Mouse (Mus musculus) forebrain, embryonic 10.5 days (tissue): ENCODE measurements around the gene Zfyve19. TPM values are rescaled to one million over a fixed set of nuclear protein-coding genes. Genes with fewer than 3 reads are reported as not detected.
A peak's percentile ranks its signal among the peaks of the same experiment; 100 is the strongest.

Experiments used
- DNase-seq: peaks from one replicate; pipeline ENCODE4 v3.0.0-alpha.2; 2017; ENCODE audit warnings: low spot score; ENCODE audit errors: extremely low spot score
- H3K27ac ChIP-seq: fragments of 300-500 bp; sonication (generic); 2 replicates; pipeline ENCODE4 v1.5.1; 2016; ENCODE audit warnings: mild to moderate bottlenecking
- H3K27me3 ChIP-seq: fragments of 300-500 bp; sonication (generic); 2 replicates; pipeline ENCODE4 v1.6.1; 2016; ENCODE audit warnings: mild to moderate bottlenecking; ENCODE audit not compliant: poor library complexity, severe bottlenecking
- H3K36me3 ChIP-seq: fragments of 300-500 bp; sonication (generic); replicated peaks from 2 replicates; pipeline ENCODE4 v1.6.1; 2016; ENCODE audit warnings: mild to moderate bottlenecking, moderate library complexity
- H3K4me1 ChIP-seq: fragments of 300-500 bp; sonication (generic); 2 replicates; pipeline ENCODE4 v1.6.1; 2016
- H3K4me3 ChIP-seq: fragments of 300-500 bp; sonication (generic); 2 replicates; pipeline ENCODE4 v1.5.1; 2016; ENCODE audit warnings: mild to moderate bottlenecking, moderate library complexity
- H3K9me3 ChIP-seq: fragments of 300-500 bp; sonication (generic); 2 replicates; pipeline ENCODE4 v1.6.1; 2016; ENCODE audit warnings: mild to moderate bottlenecking, moderate library complexity
- WGBS: fragments of 180-500 bp; shearing (Covaris S2); methylation state at CpG from one replicate; pipeline ENCODE4 v1.1.7; 2016; 5-methylcytosine and 5-hydroxymethylcytosine counted together
- polyA plus RNA-seq: library from polyadenylated mRNA; unstranded; fragments of >200 nt; fragmentation: Nextera tagmentation; extraction: Ambion mirVana; gene quantifications from 2 replicates; pipeline ENCODE4 v1.2.1, GENCODE M21; 2016

The Zfyve19 gene
- polyA plus RNA-seq, 1 experiment from 2014 or later: 53.9 TPM

DNA sequence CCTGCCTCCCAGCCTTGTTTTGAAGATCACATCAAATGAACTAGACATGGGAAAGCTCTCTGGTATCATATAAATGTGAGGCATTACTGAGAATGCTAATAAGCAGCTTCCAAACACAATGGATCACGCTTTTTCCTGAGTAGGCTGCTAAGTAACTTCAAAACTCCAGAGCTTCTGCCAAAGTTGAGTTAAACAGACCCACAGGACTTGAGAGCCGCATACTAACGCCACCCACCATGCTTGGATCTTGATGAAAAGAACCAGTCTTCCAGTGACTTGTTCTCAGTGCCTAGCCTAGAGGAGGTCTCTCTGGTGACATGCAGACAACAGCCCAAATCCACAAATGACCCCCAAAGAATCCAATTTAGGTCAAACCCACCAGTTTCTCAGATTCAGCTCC is 9.5 kb upstream of the Zfyve19 start:
- Histone ChIP-seq H3K4me1 (peaks cover 33% of the 10 kb centered on the region), H3K36me3 (no peaks in the 10 kb centered on the region)
- no peak for DNase-seq

GRCm38 (mm10) chr2:119202914-119203453 is 5.4 kb upstream of the Zfyve19 start:
- Histone ChIP-seq H3K4me3 (no peak overlapping the region), H3K9me3 (no peaks in the 10 kb centered on the region), H3K4me1 (peaks cover 34% of the 10 kb centered on the region), H3K27ac (no peak overlapping the region), H3K36me3 (no peaks in the 10 kb centered on the region), H3K27me3 (no peaks in the 10 kb centered on the region)
- no peak for DNase-seq
- WGBS: 90% methylated on average over 5 of the region's 5 CpGs

More for the DNA sequence above, 9.5 kb upstream of the Zfyve19 start:
- no peak overlapping the region for H3K4me3 ChIP-seq
- no peak overlapping the region for H3K27ac ChIP-seq
- WGBS: 59% methylated on average over 3 of the region's 3 CpGs
- H3K27me3 ChIP-seq: no peaks in the 10 kb centered on the region
- no peaks in the 10 kb centered on the region for H3K9me3 ChIP-seq

DNA sequence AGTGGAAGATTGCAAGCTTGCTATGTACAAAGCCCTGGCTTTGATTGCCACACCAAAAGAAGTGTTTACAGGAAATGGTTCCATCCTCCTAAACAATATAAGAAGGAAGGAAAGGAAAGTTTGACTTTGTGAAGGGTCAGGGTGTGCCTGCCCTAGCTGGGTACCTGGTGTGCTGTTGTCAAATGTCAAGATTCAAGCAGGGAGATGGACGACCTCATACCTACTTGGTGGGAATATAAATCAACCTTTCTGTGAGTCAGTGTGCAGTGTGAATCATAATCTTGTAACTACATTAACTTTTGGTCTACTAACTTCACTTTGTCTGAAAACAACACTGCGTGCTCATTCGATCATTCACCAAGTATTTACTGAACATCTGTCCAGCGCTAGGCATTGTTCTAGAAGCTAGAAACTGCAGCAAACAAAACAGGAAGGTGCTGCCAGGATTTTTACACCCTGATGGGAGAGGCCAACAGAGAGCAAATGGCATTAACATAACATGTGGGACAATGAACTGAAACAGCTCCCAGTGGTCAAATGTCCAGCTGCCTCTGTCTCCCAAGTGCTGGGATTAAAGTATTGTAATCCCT is 4.5 kb upstream of the Zfyve19 start:
- no peaks in the 10 kb centered on the region for H3K36me3 ChIP-seq
- WGBS: 84% methylated on average over 4 of the region's 4 CpGs
- no peaks in the 10 kb centered on the region for H3K9me3 ChIP-seq
- DNase-seq: no peak
- no peak overlapping the region for H3K27ac ChIP-seq
- no peak overlapping the region for H3K4me3 ChIP-seq
- no peaks in the 10 kb centered on the region for H3K27me3 ChIP-seq
- peaks cover 30% of the 10 kb centered on the region for H3K4me1 ChIP-seq

DNA sequence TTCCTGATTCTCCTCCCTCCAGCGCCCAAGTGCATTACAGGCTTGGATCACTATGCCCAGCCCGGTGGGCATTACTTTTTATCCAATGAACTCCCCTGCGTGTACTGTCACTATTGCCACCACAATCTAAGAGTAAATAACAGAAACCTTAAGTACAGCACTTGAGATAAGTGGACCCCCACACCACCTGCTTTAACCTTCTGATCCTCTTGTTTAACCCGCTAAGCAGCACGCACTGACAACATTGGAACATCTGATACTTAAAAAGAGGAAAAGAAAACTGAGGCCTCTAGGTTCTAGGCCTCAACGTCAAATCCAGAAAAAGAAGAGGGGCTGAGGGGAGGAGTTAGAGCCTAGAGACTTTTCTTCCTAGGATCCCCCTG is 465 bp upstream of the Zfyve19 start:
- no peak for DNase-seq
- 20% methylated on average over 6 of the region's 6 CpGs for WGBS
- Histone ChIP-seq H3K27ac (peak overlapping the region; percentile 93), H3K27me3 (no peaks in the 10 kb centered on the region), H3K9me3 (no peaks in the 10 kb centered on the region), H3K4me3 (peak overlapping the region; percentile 79), H3K4me1 (peaks cover 41% of the 10 kb centered on the region), H3K36me3 (peaks cover 27% of the 10 kb centered on the region)

- peak overlapping the region; percentile 79 for H3K4me3 ChIP-seq
- H3K9me3 ChIP-seq: no peaks in the 10 kb centered on the region
- H3K4me1 ChIP-seq: peaks cover 30% of the 10 kb centered on the region
- WGBS: 4% methylated on average over 13 of the region's 13 CpGs
- no peak for DNase-seq
- H3K36me3 ChIP-seq: peaks cover 39% of the 10 kb centered on the region
- H3K27me3 ChIP-seq: no peaks in the 10 kb centered on the region
- peak overlapping the region; percentile 93 for H3K27ac ChIP-seq
Measured at GRCm38 (mm10) chr2:119209176-119209507, 725 bp downstream of the Zfyve19 start.

- no peaks in the 10 kb centered on the region for H3K4me1 ChIP-seq
- no peak within 1 kb of the TSS for H3K4me3 ChIP-seq
- H3K36me3 ChIP-seq: no peaks in the 10 kb centered on the region
- 78% methylated on average over 6 of the region's 6 CpGs for WGBS
- no peaks in the 10 kb centered on the region for H3K9me3 ChIP-seq
- no peak for DNase-seq
- H3K27me3 ChIP-seq: peaks cover 18% of the 10 kb centered on the region
- no peak within 1 kb of the TSS for H3K27ac ChIP-seq
Measured at GRCm38 (mm10) chr2:119229775-119230704, 21.6 kb downstream of the Zfyve19 start, which contains the start of gene Ppp1r14d. TSS of gene Ppp1r14d (minus strand) at chr2:119229906.

- Histone ChIP-seq H3K4me3 (peak overlapping the region; percentile 58), H3K36me3 (no peaks in the 10 kb centered on the region), H3K4me1 (peaks cover 15% of the 10 kb centered on the region), H3K27ac (peak overlapping the region; percentile 36; the same call in 1 of the 2 replicates), H3K9me3 (no peaks in the 10 kb centered on the region), H3K27me3 (peaks cover 71% of the 10 kb centered on the region)
- 5% methylated on average over 25 of the region's 25 CpGs for WGBS
- peak; percentile 22 for DNase-seq
Measured at GRCm38 (mm10) chr2:119236682-119237209, 28.3 kb downstream of the Zfyve19 start.

DNA sequence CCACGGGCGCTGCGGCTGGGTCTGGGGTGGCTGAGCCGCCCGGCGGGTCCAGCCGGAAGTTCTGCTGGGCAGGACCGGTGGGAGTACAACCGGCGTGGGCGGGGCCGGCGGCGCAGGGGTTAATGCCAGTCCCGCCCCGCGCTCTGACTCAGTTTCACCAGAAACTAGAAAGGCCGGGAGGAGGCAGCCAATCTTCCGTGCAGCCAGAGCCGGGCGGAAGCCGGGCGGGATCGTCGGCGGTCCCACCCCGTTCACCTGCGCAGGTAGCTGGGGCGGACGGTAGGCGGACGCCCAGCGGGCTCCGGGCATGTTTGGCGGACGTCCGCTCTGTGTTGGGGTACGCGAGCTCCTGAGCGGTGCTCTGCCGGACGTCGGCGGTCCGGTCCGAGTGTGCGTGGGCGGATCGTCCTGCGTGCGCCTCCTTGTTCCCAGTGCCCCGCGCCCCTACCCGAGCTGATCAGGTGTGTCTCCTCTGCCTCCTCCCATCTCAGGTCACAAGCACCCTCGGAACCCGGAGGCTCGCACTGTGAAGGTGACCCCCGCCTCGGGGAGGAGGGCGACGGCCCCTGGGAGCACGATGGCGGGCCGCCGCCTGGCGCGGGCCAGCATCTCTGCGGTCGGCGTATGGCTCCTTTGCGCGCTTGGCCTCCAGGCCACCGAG is 28.9 kb downstream of the Zfyve19 start, which contains the start of gene Spint1:
Gene Spint1 (plus strand): TSS at position 153 of the 661 bp plus-strand sequence.
- peak; percentile 22 for DNase-seq
- Histone ChIP-seq H3K4me1 (peaks cover 15% of the 10 kb centered on the region), H3K36me3 (no peaks in the 10 kb centered on the region), H3K27ac (peak within 1 kb of the TSS; percentile 36; the same call in 1 of the 2 replicates), H3K4me3 (peak within 1 kb of the TSS; percentile 58), H3K27me3 (peaks cover 71% of the 10 kb centered on the region), H3K9me3 (no peaks in the 10 kb centered on the region)
- WGBS: under 1% methylated on average over 73 of the region's 73 CpGs

GRCm38 (mm10) chr2:119237871-119238220 is 29.4 kb downstream of the Zfyve19 start:
- Histone ChIP-seq H3K27me3 (peaks cover 71% of the 10 kb centered on the region), H3K4me3 (peak overlapping the region; percentile 58), H3K4me1 (peaks cover 15% of the 10 kb centered on the region), H3K27ac (peak overlapping the region; percentile 36; the same call in 1 of the 2 replicates), H3K9me3 (no peaks in the 10 kb centered on the region), H3K36me3 (no peaks in the 10 kb centered on the region)
- DNase-seq: peak; percentile 34
- WGBS: 2% methylated on average over 30 of the region's 31 CpGs

GRCm38 (mm10) chr2:119238671-119239070 is 30.3 kb downstream of the Zfyve19 start:
- H3K27ac ChIP-seq: no peak overlapping the region
- H3K36me3 ChIP-seq: no peaks in the 10 kb centered on the region
- 58% methylated on average over 2 of the region's 2 CpGs for WGBS
- H3K4me1 ChIP-seq: peaks cover 15% of the 10 kb centered on the region
- no peaks in the 10 kb centered on the region for H3K9me3 ChIP-seq
- no peak overlapping the region for H3K4me3 ChIP-seq
- H3K27me3 ChIP-seq: peaks cover 70% of the 10 kb centered on the region
- no peak for DNase-seq

- Histone ChIP-seq H3K36me3 (no peaks in the 10 kb centered on the region), H3K9me3 (no peaks in the 10 kb centered on the region), H3K4me1 (peaks cover 15% of the 10 kb centered on the region), H3K27ac (no peak overlapping the region), H3K27me3 (peaks cover 55% of the 10 kb centered on the region), H3K4me3 (no peak overlapping the region)
- WGBS: 75% methylated on average over 4 of the region's 4 CpGs
- no peak for DNase-seq
Measured at GRCm38 (mm10) chr2:119240075-119240818, 31.8 kb downstream of the Zfyve19 start.

GRCm38 (mm10) chr2:119240819-119241186 is 32.4 kb downstream of the Zfyve19 start:
- 95% methylated on average over 4 of the region's 4 CpGs for WGBS
- peaks cover 15% of the 10 kb centered on the region for H3K4me1 ChIP-seq
- no peak overlapping the region for H3K4me3 ChIP-seq
- peaks cover 50% of the 10 kb centered on the region for H3K27me3 ChIP-seq
- no peaks in the 10 kb centered on the region for H3K9me3 ChIP-seq
- H3K36me3 ChIP-seq: no peaks in the 10 kb centered on the region
- H3K27ac ChIP-seq: no peak overlapping the region
- no peak for DNase-seq
